Mouse (Mus musculus) kidney, postnatal 25 days (tissue): ENCODE measurements around the gene Gpbar1.
A peak's percentile ranks its signal among the peaks of the same experiment; 100 is the strongest.

Experiments used
- DNase-seq, 2 experiments: peaks; one replicate each; pipeline ENCODE4 v3.0.0; 2021; ENCODE audit warnings: mixed read lengths in 2 of 2

Gene Gpbar1

GRCm38 (mm10) chr1:74278988-74279387, 638 bp downstream of the Gpbar1 start:
- DNase-seq: no peak

GRCm38 (mm10) chr1:74280591-74281325, 2.4 kb downstream of the Gpbar1 start:
- peak; percentile 30 to 66 for DNase-seq

DNA sequence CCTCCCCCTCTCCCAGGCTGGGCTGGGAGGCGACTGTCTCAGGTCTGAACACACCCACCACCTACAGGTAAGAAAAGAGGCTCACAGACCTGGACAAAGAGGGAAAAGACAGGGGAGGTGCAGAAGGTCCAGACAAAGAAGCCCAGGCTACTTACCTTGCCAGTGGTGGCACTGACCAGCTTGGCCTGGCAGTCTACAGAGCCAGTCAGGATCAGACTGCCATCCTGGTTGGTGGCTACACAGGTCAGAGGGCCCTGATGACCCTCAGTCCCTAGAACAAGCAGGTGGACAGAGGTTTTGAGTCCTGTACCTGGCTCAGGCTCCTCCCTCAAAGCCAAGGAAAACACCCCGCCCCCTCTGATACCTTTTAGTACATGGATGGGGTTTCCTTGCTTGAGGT, 3.0 kb downstream of the Gpbar1 start:
- no peak for DNase-seq

DNA sequence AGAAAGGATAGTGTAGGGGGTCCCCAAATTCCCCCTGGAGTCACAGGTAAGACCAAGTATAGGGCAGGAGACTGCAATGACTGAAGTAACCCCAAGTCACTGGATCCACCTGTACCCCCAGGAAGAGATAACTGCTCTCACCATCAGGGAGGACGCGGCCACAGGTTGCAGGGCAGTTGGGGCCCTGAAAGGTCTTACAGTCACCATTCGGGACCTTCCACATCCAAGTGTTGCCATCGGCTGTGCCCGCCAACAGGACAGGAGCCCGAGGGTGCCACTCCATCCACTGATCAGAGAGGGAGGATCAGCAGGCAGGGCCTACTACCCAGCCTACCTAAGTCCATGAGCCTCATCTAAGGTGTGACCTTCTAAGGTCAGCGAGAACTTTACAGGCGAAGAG, 3.5 kb downstream of the Gpbar1 start:
- no peak for DNase-seq

DNA sequence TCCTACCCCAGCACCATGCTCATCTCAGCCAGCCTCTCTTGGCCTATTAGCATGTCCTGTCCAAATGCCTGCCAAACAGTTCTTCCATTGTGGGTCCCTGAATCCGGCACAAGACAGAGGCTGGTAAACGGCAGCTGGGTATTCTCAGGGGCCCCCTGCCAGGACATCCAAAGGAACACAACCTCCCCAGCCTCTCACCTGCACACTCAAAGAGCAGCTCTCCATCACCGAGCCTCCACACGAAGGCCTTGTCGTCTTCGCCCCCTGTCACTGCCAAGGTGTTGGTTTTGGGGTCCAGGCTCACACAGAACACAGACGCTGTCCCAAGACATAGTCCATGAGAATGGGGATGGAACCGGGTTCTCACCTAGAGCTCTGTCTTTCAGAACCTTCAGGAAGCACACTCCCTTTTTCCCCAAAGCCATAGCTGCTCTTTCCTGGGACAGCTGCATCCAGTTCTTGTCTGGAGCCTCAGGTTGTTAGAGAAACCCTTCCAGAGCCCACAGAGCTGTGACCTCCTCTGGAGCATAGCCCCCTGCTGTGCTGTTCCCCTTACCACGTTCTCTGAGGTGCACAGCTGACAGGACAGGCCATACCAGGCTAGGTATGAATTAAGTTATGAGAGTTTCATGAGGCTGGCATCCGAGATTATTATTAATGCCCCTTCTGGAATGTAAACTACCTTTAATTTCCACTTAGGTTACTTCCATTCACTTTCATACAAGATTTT, 4.7 kb downstream of the Gpbar1 start:
- no peak for DNase-seq

GRCm38 (mm10) chr1:74283686-74284463, 5.5 kb downstream of the Gpbar1 start:
- peak; percentile 75 to 91 for DNase-seq

DNA sequence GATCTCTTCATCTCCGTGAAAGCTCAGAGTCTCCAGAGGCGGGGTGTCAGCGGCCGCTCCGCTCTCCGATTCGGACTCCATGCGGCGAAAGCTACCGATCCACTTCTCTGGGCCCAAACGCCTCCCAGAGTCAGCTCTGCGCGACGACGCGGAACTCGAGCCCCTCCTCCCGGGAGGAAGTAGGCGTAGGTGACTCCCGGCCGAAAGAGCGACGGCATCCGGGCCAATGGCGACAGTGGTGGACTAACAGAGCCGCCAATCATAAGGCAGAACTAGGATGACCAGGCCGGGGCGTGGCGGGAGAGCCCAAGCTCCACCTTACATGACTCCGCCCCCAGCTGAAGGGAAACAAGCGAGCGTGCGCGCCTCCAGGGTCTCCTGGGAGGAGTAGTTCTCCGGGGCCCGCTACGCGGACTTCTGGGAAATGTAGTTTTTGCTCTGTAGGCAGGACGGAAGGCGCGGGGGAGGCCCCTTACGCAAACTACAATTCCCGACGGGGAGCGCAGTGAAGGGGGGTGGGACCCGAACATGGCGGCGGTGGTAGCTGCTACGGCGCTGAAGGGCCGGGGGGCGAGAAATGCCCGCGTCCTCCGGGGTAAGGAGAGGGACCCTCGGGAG, 6.3 kb downstream of the Gpbar1 start, which contains the start of the genes Aamp and Pnkd:
Aamp (minus strand) TSS at position 196 of the 618 bp plus-strand sequence.
Pnkd (plus strand) TSS at position 388 of the 618 bp plus-strand sequence.
- peak; percentile 100 for DNase-seq

GRCm38 (mm10) chr1:74285212-74286010, 7.1 kb downstream of the Gpbar1 start:
- peak in 1 of 2 experiments; percentile 35 for DNase-seq

DNA sequence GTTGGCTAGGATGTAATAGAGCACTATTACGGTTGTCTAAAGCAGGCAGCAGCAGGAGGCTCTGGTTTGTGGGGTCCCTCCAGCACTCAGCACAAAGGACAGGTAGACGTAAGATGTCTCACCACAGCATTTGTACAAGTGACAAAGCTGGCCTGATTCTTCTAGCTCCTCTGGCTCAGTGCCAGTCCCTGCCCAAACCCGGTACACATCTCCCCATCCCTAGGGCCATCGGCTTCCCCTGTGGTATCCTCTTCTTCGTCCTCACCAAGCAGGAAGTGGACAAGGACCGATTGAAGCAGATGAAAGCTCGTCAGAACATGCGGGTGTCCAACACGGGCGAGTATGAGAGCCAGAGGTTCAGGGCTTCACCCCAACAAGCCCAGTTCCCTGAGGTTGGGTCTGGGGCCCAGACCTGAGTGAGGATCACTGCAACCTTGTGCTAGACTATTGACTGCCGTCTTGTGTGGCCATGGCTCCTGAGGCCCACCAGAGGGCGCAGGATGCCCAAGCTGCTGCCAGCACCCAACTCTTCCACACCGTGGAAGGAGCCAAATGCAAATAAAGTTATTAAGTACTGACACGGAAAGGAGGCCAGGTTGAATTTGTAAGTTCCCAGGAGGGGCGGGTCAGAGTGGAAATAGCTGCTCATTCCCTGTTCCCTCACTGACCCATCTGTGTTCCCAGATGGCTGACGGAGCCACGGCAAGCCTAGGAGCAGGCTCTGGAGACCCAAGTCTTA, 8.7 kb downstream of the Gpbar1 start:
- peak in 1 of 2 experiments; percentile 56 for DNase-seq

GRCm38 (mm10) chr1:74288327-74288726, 10.0 kb downstream of the Gpbar1 start:
- DNase-seq: no peak

GRCm38 (mm10) chr1:74289248-74289647, 10.9 kb downstream of the Gpbar1 start:
- no peak for DNase-seq

GRCm38 (mm10) chr1:74289740-74290139, 11.4 kb downstream of the Gpbar1 start:
- no peak for DNase-seq

GRCm38 (mm10) chr1:74290141-74290540, 11.8 kb downstream of the Gpbar1 start:
- peak in 1 of 2 experiments; percentile 56 for DNase-seq

DNA sequence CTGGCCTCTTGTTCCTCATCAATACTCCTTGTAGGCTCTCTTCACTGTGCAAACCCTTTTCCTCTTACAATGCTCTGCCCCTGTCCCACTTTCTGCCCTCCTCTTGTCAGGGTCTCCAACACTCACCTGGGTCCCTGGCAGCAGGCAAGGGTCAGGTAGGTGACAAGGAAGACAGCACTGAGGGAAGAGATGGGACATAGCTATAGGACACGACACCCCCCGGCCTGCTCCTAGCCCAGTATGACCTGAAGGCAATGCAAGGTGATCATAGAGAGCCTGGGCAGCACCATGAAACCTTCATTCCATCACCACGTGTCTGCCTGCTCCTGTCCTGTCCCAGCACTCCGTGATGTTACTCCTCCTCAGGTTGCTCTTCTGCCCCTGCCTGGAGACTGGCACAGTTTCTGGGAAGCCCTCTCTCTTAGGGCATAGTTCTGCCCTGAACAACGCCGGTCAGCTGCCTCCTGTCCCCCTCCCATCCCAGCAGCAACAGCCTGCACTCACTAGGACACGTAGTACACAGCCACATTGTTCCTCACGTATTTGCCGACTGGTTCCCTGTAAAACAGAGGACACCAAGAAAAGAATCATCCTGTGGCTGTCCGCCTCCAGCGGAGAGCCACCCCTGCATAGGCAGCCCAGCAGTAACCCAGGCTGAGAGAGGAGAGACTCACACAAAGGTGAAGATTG, 14.1 kb downstream of the Gpbar1 start:
- no peak for DNase-seq

DNA sequence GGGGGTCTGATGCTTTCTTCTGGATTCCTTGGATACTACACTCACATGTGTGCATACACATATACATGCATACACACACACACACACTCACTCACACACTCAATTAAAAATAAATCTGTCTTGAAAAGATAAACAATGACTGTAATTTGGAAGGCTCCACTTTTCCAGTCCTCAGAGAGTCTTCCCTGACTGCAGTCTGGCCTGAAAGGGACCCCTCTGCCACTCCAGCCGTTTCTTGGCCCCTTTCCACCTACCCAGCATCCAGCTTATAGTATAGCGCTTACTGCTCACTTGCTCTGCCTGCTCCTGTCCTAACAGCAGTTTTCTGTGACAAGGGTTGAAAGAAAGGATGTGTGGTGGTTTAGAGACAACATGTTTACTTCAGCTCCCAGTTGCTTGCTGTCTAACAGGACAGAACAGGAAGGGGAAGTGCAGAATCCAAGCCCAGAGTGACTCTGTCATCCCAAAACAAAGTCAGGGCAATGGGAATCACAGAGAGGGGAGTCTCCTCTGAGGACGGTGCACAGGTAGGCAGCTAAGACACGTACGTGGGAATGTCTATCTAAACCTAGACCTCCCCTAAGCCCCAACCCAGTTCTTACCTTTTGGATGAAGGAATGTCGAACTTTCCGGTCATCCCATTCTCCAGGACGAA, 15.1 kb downstream of the Gpbar1 start:
- DNase-seq: no peak

DNA sequence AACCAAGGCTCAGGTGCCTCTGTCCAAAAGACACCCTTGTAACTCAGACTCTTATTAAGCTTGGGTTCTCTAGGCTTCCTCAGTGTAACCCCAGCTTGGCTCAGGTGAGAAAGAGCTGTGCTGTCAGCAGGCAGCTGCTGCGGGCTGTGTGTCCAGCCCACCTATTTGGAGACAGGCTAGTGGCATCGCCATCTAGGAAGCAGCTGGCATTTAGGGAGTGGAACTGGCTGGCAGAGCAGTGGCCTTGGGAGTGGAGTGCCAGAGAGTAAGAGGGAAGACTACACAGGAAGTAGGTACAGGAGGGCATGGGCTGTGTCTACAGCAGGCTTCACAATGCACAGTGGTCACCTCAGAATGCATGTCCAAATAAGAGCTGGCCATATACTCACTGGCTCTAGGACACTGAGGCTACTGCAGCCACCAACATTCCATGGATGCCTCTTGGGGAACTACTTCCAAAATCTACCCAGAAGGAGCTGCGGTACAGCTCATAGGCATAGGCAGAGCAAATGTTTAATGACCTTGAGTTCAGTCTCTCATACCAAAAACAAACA, 15.8 kb downstream of the Gpbar1 start:
- no peak for DNase-seq

GRCm38 (mm10) chr1:74294733-74295455, 16.5 kb downstream of the Gpbar1 start:
- DNase-seq: no peak

GRCm38 (mm10) chr1:74295456-74296171, 17.3 kb downstream of the Gpbar1 start:
- DNase-seq: peak; percentile 86 to 94
